Mouse (Mus musculus): ENCODE results near the gene Sec1. TPM values are rescaled to one million over a fixed set of nuclear protein-coding genes. Genes with fewer than 3 reads are reported as not detected.

Sec1 gene
- polyA plus RNA-seq, 1 experiment from 2014 or later = 0.52 TPM

- 94% methylated on average over 20 of the region's 20 CpGs for WGBS
- DNase-seq (ENCODE audit: low spot score) (no peak), ATAC-seq (replicated peaks; ENCODE audit: low FRiP score) (no peak)
- H3K4me3 ChIP-seq (ENCODE audit: low read depth, low read length) = no peak overlapping the region
- H3K27me3 ChIP-seq (ENCODE audit: control insufficient read depth, insufficient read depth, low read length) = no peaks in the 10 kb centered on the region
- H3K36me3 ChIP-seq (ENCODE audit: control insufficient read depth, insufficient read depth, low read length) = peaks cover 18% of the 10 kb centered on the region; the same call in 1 of the 2 replicates
- no peaks in the 10 kb centered on the region for H3K9me3 ChIP-seq (ENCODE audit: control insufficient read depth, low read length)
- peaks cover 29% of the 10 kb centered on the region for H3K4me1 ChIP-seq (replicated peaks; ENCODE audit: control insufficient read depth, insufficient read depth, low read length)
- H3K4me2 ChIP-seq (ENCODE audit: low read depth, low read length, severe bottlenecking) = no peak overlapping the region
- no peak overlapping the region for H3K9ac ChIP-seq (ENCODE audit: low read length)
- H3K27ac ChIP-seq (ENCODE audit: low read depth, low read length) = no peak overlapping the region
Observed at GRCm38 (mm10) chr7:45710477-45711191, 16.4 kb upstream of the Sec1 start.

GRCm38 (mm10) chr7:45709677-45710355 lies 15.6 kb upstream of the Sec1 start:
- H3K4me3 ChIP-seq (ENCODE audit: low read depth, low read length) = no peak overlapping the region
- no peaks in the 10 kb centered on the region for H3K27me3 ChIP-seq (ENCODE audit: control insufficient read depth, insufficient read depth, low read length)
- WGBS = 73% methylated on average over 14 of the region's 14 CpGs
- H3K4me2 ChIP-seq (ENCODE audit: low read depth, low read length, severe bottlenecking) = no peak overlapping the region
- no peaks in the 10 kb centered on the region for H3K9me3 ChIP-seq (ENCODE audit: control insufficient read depth, low read length)
- no peak overlapping the region for H3K9ac ChIP-seq (ENCODE audit: low read length)
- peaks cover 28% of the 10 kb centered on the region for H3K4me1 ChIP-seq (replicated peaks; ENCODE audit: control insufficient read depth, insufficient read depth, low read length)
- H3K27ac ChIP-seq (ENCODE audit: low read depth, low read length) = no peak overlapping the region
- peaks cover 18% of the 10 kb centered on the region; the same call in 1 of the 2 replicates for H3K36me3 ChIP-seq (ENCODE audit: control insufficient read depth, insufficient read depth, low read length)
- ATAC-seq (replicated peaks; ENCODE audit: low FRiP score) (no peak), DNase-seq (ENCODE audit: low spot score) (no peak)

- peaks cover 24% of the 10 kb centered on the region for H3K4me1 ChIP-seq (replicated peaks; ENCODE audit: control insufficient read depth, insufficient read depth, low read length)
- no peak for ATAC-seq (replicated peaks; ENCODE audit: low FRiP score)
- no peak overlapping the region for H3K27ac ChIP-seq (ENCODE audit: low read depth, low read length)
- no peak overlapping the region for H3K9ac ChIP-seq (ENCODE audit: low read length)
- WGBS = 49% methylated on average over 6 of the region's 6 CpGs
- H3K4me3 ChIP-seq (ENCODE audit: low read depth, low read length) = no peak overlapping the region
- H3K27me3 ChIP-seq (ENCODE audit: control insufficient read depth, insufficient read depth, low read length) = no peaks in the 10 kb centered on the region
- no peak overlapping the region for H3K4me2 ChIP-seq (ENCODE audit: low read depth, low read length, severe bottlenecking)
- DNase-seq (ENCODE audit: low spot score) = no peak
- peaks cover 18% of the 10 kb centered on the region; the same call in 1 of the 2 replicates for H3K36me3 ChIP-seq (ENCODE audit: control insufficient read depth, insufficient read depth, low read length)
- no peaks in the 10 kb centered on the region for H3K9me3 ChIP-seq (ENCODE audit: control insufficient read depth, low read length)
Observed at GRCm38 (mm10) chr7:45709036-45709435, 14.8 kb upstream of the Sec1 start.

- H3K36me3 ChIP-seq (ENCODE audit: control insufficient read depth, insufficient read depth, low read length) = peaks cover 16% of the 10 kb centered on the region; the same call in 1 of the 2 replicates
- 56% methylated on average over 13 of the region's 13 CpGs for WGBS
- H3K27ac ChIP-seq (ENCODE audit: low read depth, low read length) = no peak overlapping the region
- no peaks in the 10 kb centered on the region for H3K9me3 ChIP-seq (ENCODE audit: control insufficient read depth, low read length)
- DNase-seq (ENCODE audit: low spot score) (peak; percentile 52), ATAC-seq (replicated peaks; ENCODE audit: low FRiP score) (no peak)
- H3K4me2 ChIP-seq (ENCODE audit: low read depth, low read length, severe bottlenecking) = peak overlapping the region; percentile 98; the same call in 1 of the 2 replicates
- H3K4me1 ChIP-seq (replicated peaks; ENCODE audit: control insufficient read depth, insufficient read depth, low read length) = peaks cover 28% of the 10 kb centered on the region
- no peak overlapping the region for H3K9ac ChIP-seq (ENCODE audit: low read length)
- H3K4me3 ChIP-seq (ENCODE audit: low read depth, low read length) = no peak overlapping the region
- H3K27me3 ChIP-seq (ENCODE audit: control insufficient read depth, insufficient read depth, low read length) = no peaks in the 10 kb centered on the region
Observed at GRCm38 (mm10) chr7:45708221-45708761, 14.1 kb upstream of the Sec1 start.

GRCm38 (mm10) chr7:45707375-45707967 lies 13.3 kb upstream of the Sec1 start:
- DNase-seq (ENCODE audit: low spot score) (peak; percentile 93), ATAC-seq (replicated peaks; ENCODE audit: low FRiP score) (peak; percentile 27)
- Histone ChIP-seq H3K4me3 (ENCODE audit: low read depth, low read length) (peak overlapping the region; percentile 52), H3K9ac (ENCODE audit: low read length) (peak overlapping the region; percentile 9), H3K4me2 (ENCODE audit: low read depth, low read length, severe bottlenecking) (peak overlapping the region; percentile 98), H3K27me3 (ENCODE audit: control insufficient read depth, insufficient read depth, low read length) (no peaks in the 10 kb centered on the region), H3K9me3 (ENCODE audit: control insufficient read depth, low read length) (no peaks in the 10 kb centered on the region), H3K4me1 (replicated peaks; ENCODE audit: control insufficient read depth, insufficient read depth, low read length) (peaks cover 28% of the 10 kb centered on the region), H3K36me3 (ENCODE audit: control insufficient read depth, insufficient read depth, low read length) (peaks cover 10% of the 10 kb centered on the region; the same call in 1 of the 2 replicates), H3K27ac (ENCODE audit: low read depth, low read length) (peak overlapping the region; percentile 37; the same call in 1 of the 2 replicates)
- WGBS = under 1% methylated on average over 27 of the region's 27 CpGs

GRCm38 (mm10) chr7:45706721-45707241 lies 12.6 kb upstream of the Sec1 start:
- peak overlapping the region; percentile 98 for H3K4me2 ChIP-seq (ENCODE audit: low read depth, low read length, severe bottlenecking)

GRCm38 (mm10) chr7:45705873-45706281 lies 11.7 kb upstream of the Sec1 start:
- peak overlapping the region; percentile 52 for H3K4me3 ChIP-seq (ENCODE audit: low read depth, low read length)
- no peak for ATAC-seq (replicated peaks; ENCODE audit: low FRiP score)
- H3K27me3 ChIP-seq (ENCODE audit: control insufficient read depth, insufficient read depth, low read length) = 0 out of 2 replicates have a peak, but pooled peaks cover 2% of the 10 kb centered on the region
- peaks cover 6% of the 10 kb centered on the region; the same call in 1 of the 2 replicates for H3K36me3 ChIP-seq (ENCODE audit: control insufficient read depth, insufficient read depth, low read length)
- no peaks in the 10 kb centered on the region for H3K9me3 ChIP-seq (ENCODE audit: control insufficient read depth, low read length)
- peak overlapping the region; percentile 72; the same call in 1 of the 2 replicates for H3K9ac ChIP-seq (ENCODE audit: low read length)
- no peak overlapping the region for H3K27ac ChIP-seq (ENCODE audit: low read depth, low read length)
- 2% methylated on average over 7 of the region's 7 CpGs for WGBS
- peak overlapping the region; percentile 98 for H3K4me2 ChIP-seq (ENCODE audit: low read depth, low read length, severe bottlenecking)
- no peak for DNase-seq (ENCODE audit: low spot score)
- peaks cover 28% of the 10 kb centered on the region for H3K4me1 ChIP-seq (replicated peaks; ENCODE audit: control insufficient read depth, insufficient read depth, low read length)

More at GRCm38 (mm10) chr7:45706721-45707241, 12.6 kb upstream of the Sec1 start:
- Histone ChIP-seq H3K9ac (ENCODE audit: low read length) (peak overlapping the region; percentile 72), H3K9me3 (ENCODE audit: control insufficient read depth, low read length) (no peaks in the 10 kb centered on the region), H3K36me3 (ENCODE audit: control insufficient read depth, insufficient read depth, low read length) (peaks cover 10% of the 10 kb centered on the region; the same call in 1 of the 2 replicates), H3K4me3 (ENCODE audit: low read depth, low read length) (peak overlapping the region; percentile 52), H3K27me3 (ENCODE audit: control insufficient read depth, insufficient read depth, low read length) (no peaks in the 10 kb centered on the region), H3K27ac (ENCODE audit: low read depth, low read length) (peak overlapping the region; percentile 37; the same call in 1 of the 2 replicates), H3K4me1 (replicated peaks; ENCODE audit: control insufficient read depth, insufficient read depth, low read length) (peaks cover 28% of the 10 kb centered on the region)
- ATAC-seq (replicated peaks; ENCODE audit: low FRiP score) (0 out of 2 replicates have a peak, but pooled peaks have one; percentile 3), DNase-seq (ENCODE audit: low spot score) (peak; percentile 92)
- WGBS = under 1% methylated on average over 43 of the region's 45 CpGs

GRCm38 (mm10) chr7:45705443-45705864 lies 11.3 kb upstream of the Sec1 start:
- H3K4me2 ChIP-seq (ENCODE audit: low read depth, low read length, severe bottlenecking) = peak overlapping the region; percentile 98
- H3K27me3 ChIP-seq (ENCODE audit: control insufficient read depth, insufficient read depth, low read length) = peaks cover 2% of the 10 kb centered on the region; the same call in 1 of the 2 replicates
- peaks cover 28% of the 10 kb centered on the region for H3K4me1 ChIP-seq (replicated peaks; ENCODE audit: control insufficient read depth, insufficient read depth, low read length)
- H3K9me3 ChIP-seq (ENCODE audit: control insufficient read depth, low read length) = no peaks in the 10 kb centered on the region
- peak overlapping the region; percentile 47; the same call in 1 of the 2 replicates for H3K9ac ChIP-seq (ENCODE audit: low read length)
- under 1% methylated on average over 21 of the region's 21 CpGs for WGBS
- H3K36me3 ChIP-seq (ENCODE audit: control insufficient read depth, insufficient read depth, low read length) = peaks cover 2% of the 10 kb centered on the region; the same call in 1 of the 2 replicates
- ATAC-seq (replicated peaks; ENCODE audit: low FRiP score) (no peak), DNase-seq (ENCODE audit: low spot score) (peak; percentile 76)
- peak overlapping the region; percentile 52 for H3K4me3 ChIP-seq (ENCODE audit: low read depth, low read length)
- H3K27ac ChIP-seq (ENCODE audit: low read depth, low read length) = peak overlapping the region; percentile 9; the same call in 1 of the 2 replicates
